Mouse (Mus musculus): ENCODE results near the gene Slc37a2. TPM values are rescaled to one million over a fixed set of nuclear protein-coding genes. Genes with fewer than 3 reads are reported as not detected.

Slc37a2 gene
- total RNA-seq, 1 experiment from 2014 or later = 3.3 TPM

- ATAC-seq (replicated peaks; ENCODE audit: insufficient number of reproducible peaks, low FRiP score, low TSS enrichment, poor library complexity, severe bottlenecking) = 0 out of 2 replicates have a peak, but pooled peaks have one; percentile 50
Measured at GRCm38 (mm10) chr9:37229880-37230325, 25.6 kb downstream of the Slc37a2 start.

DNA sequence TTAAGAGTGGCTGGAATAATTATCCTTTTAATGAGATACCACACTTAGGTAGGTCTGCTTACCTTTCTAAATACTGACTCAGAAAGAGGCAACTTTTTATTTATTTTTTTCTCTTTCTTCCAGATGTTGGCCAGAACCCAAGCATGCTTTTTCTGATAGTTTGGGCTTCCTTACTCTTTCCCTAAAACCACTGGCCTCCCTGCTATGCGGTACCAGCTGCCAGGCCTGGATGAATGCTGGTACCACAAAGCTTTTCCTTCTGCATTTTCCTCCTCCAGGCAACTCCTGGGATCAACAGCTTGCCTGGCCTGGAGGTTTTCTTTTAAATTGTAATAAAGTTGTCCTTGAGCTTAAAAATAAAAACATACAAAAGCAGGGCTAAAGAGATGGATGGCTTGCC is 30.0 kb downstream of the Slc37a2 start:
- no peak for ATAC-seq (replicated peaks; ENCODE audit: insufficient number of reproducible peaks, low FRiP score, low TSS enrichment, poor library complexity, severe bottlenecking)

GRCm38 (mm10) chr9:37220755-37221154 is 34.8 kb downstream of the Slc37a2 start:
- ATAC-seq (replicated peaks; ENCODE audit: insufficient number of reproducible peaks, low FRiP score, low TSS enrichment, poor library complexity, severe bottlenecking) = no peak

GRCm38 (mm10) chr9:37214327-37215060 is 41.0 kb downstream of the Slc37a2 start:
- no peak for ATAC-seq (replicated peaks; ENCODE audit: insufficient number of reproducible peaks, low FRiP score, low TSS enrichment, poor library complexity, severe bottlenecking)

- ATAC-seq (replicated peaks; ENCODE audit: insufficient number of reproducible peaks, low FRiP score, low TSS enrichment, poor library complexity, severe bottlenecking) = no peak
Measured at GRCm38 (mm10) chr9:37213060-37213738, 42.3 kb downstream of the Slc37a2 start.

- peak; percentile 100 for ATAC-seq (replicated peaks; ENCODE audit: insufficient number of reproducible peaks, low FRiP score, low TSS enrichment, poor library complexity, severe bottlenecking)
Measured at GRCm38 (mm10) chr9:37207929-37208411, 47.6 kb downstream of the Slc37a2 start, which contains the start of gene Tmem218. Gene Tmem218 (plus strand): TSS chr9:37208223.

GRCm38 (mm10) chr9:37203884-37204283 is 51.7 kb downstream of the Slc37a2 start:
- no peak for ATAC-seq (replicated peaks; ENCODE audit: insufficient number of reproducible peaks, low FRiP score, low TSS enrichment, poor library complexity, severe bottlenecking)

- no peak for ATAC-seq (replicated peaks; ENCODE audit: insufficient number of reproducible peaks, low FRiP score, low TSS enrichment, poor library complexity, severe bottlenecking)
Measured at GRCm38 (mm10) chr9:37200414-37200813, 55.1 kb downstream of the Slc37a2 start.

- no peak for ATAC-seq (replicated peaks; ENCODE audit: insufficient number of reproducible peaks, low FRiP score, low TSS enrichment, poor library complexity, severe bottlenecking)
Measured at GRCm38 (mm10) chr9:37197067-37197466, 58.5 kb downstream of the Slc37a2 start.

- no peak for ATAC-seq (replicated peaks; ENCODE audit: insufficient number of reproducible peaks, low FRiP score, low TSS enrichment, poor library complexity, severe bottlenecking)
Measured at GRCm38 (mm10) chr9:37188024-37188423, 67.5 kb downstream of the Slc37a2 start.

DNA sequence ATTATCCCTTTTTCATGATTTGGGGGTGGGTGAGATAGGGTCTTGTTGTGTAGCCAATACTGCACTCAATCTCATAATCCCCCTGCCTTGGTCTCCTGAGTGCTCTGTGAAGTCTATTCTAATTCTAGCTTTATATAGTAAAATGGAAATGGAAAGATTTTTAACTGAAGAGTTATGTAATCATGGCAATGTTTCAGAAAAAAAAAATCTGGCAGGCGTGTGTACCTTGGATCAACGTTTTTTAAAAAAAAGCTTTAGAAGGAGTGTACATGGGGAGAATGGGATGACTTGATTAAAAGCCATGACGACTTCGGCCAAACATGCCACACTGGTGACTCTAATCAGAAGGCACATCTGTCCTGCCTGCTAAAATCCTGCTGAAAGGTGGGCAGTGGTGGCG is 68.1 kb downstream of the Slc37a2 start:
- ATAC-seq (replicated peaks; ENCODE audit: insufficient number of reproducible peaks, low FRiP score, low TSS enrichment, poor library complexity, severe bottlenecking) = no peak

DNA sequence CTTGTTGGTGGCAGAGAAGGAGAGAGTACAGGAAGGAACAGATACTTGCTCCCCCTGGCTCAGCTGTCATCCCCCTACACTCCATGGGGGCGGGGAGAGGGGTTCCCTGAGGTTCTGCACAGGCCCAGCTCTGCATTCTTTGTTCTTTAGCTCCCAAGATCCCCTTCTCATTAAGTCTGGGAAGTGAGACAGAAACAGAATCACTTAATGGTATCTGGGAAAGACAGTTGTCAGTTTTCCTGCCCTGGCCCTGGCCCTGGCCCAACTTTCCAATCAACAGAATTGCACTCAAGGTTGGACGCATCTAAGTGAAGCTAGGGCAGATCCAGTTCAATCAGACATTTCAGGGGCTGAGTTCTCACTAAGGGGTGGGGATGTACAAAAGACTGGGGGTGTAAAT is 72.4 kb downstream of the Slc37a2 start:
- ATAC-seq (replicated peaks; ENCODE audit: insufficient number of reproducible peaks, low FRiP score, low TSS enrichment, poor library complexity, severe bottlenecking) = no peak

DNA sequence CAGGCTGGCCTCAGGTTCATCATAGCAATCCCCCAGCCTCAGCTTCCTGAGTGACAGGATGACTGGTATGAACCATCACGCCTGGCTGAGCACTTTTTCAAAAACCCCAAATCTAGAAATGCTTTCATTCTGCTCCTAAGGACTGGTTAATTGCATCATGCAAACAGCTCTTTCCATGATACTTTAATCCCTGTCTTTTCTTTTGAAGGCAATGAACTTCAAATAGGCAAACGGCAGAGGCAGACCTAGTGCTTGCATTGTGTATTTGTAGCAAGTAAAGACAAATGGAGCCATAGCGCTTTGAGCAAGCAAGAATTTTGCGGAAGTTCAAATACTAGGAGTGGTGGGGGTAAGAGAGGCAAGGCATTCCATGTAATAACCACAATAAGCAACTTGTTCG is 73.9 kb downstream of the Slc37a2 start:
- ATAC-seq (replicated peaks; ENCODE audit: insufficient number of reproducible peaks, low FRiP score, low TSS enrichment, poor library complexity, severe bottlenecking) = no peak

- no peak for ATAC-seq (replicated peaks; ENCODE audit: insufficient number of reproducible peaks, low FRiP score, low TSS enrichment, poor library complexity, severe bottlenecking)
Measured at GRCm38 (mm10) chr9:37179596-37179995, 75.9 kb downstream of the Slc37a2 start.

- ATAC-seq (replicated peaks; ENCODE audit: insufficient number of reproducible peaks, low FRiP score, low TSS enrichment, poor library complexity, severe bottlenecking) = no peak
Measured at GRCm38 (mm10) chr9:37178911-37179310, 76.6 kb downstream of the Slc37a2 start.

Other genes with a start within 250 kb of the Slc37a2 start
- gene Pknox2, start 108.3 kb downstream of the Slc37a2 start, total RNA-seq (2017) = not detected in 3 replicates
- 0.86 to 4.0 TPM (median 2.0 TPM) in 3 replicates for gene Tmem218, start 47.5 kb downstream of the Slc37a2 start, total RNA-seq (2017)
- gene Ccdc15, start 92.7 kb upstream of the Slc37a2 start, total RNA-seq (2017) = 2.0 to 13.8 TPM (median 2.8 TPM) in 3 replicates
- not detected in 3 replicates for gene Hepacam, start 111.6 kb upstream of the Slc37a2 start, total RNA-seq (2017)
- not detected in 3 replicates for gene Robo4, start 146.2 kb upstream of the Slc37a2 start, total RNA-seq (2017)
- gene Robo3, start 177.5 kb upstream of the Slc37a2 start, total RNA-seq (2017) = not detected in 3 replicates
- 20.9 to 44.1 TPM (median 28.5 TPM) in 3 replicates for gene Msantd2, start 233.6 kb upstream of the Slc37a2 start, total RNA-seq (2017)

Measured in monocyte, adult 5-6 weeks (primary cell).